11 mouse cellular contexts compared by ENCODE assay signal in the genomic region with DNA sequence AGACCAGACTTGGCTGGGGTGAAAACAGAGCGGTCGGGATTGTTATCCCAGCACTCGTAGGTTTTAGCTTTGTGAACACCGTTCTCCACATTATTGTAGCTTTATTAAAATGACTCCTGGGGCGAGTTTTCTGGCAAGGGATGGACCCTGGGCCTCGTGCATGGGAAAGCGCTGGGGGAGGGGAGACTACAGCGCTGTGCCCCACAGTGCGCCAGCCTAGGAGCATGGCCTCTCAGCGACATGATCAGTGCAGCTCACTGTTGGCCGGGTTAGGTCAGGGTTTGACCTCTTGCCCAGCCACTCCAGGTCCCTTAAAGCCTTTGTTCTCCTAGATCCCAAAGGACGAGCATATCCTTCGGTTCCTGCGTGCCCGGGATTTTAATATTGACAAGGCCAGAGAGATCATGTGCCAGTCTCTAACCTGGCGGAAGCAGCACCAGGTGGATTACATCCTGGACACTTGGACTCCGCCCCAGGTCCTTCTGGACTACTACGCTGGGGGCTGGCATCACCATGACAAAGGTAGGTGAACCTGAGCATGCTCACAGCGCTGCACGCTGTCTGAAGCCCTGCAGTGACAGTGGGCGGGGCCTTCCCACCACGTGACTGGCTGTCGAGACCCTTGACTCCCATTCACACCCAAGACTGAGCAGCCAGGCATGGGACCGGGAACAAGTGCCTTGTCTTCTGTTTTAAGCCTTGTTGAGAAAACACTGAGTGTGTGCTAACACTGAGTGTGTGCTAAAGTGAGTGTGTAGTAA. TPM values are rescaled to one million over a fixed set of nuclear protein-coding genes. Genes with fewer than 3 reads are reported as not detected.
A peak's percentile ranks its signal among the peaks of the same experiment; 100 is the strongest.
DNase-seq lines count a peak whose midpoint lies in the region; ATAC-seq and TF ChIP-seq lines count a peak whose summit lies in the region.
"Had no signal": no experiment of that assay in that cellular context is flagged by ENCODE, and none has a peak within 500 bp of the region (broad histone marks: within the 10 kb centered on the region; RNA-seq: fewer than 3 reads in every experiment).

No protein-coding gene starts in this region.

- ATAC-seq in embryonic facial prominence, embryonic 11.5 days (replicated peaks; ENCODE audit: insufficient number of reproducible peaks, low FRiP score, low TSS enrichment, low read depth), result peak; percentile 25; the same call in 1 of the 2 replicates
- ATAC-seq in CD4-positive, CD25-positive, alpha-beta regulatory T cell, adult 4 months, result no peak
- ATAC-seq: inflammation-experienced regulatory T-cells, adult 6 months had no signal

- DNase-seq in embryonic facial prominence, embryonic 11.5 days (ENCODE audit: low spot score), result no peak
- no peak for DNase-seq in embryonic facial prominence, embryonic 10.5 days (ENCODE audit: low spot score)
- peak; percentile 93 for DNase-seq in ZHBTc4 (ENCODE audit: low read depth, low spot score)
- DNase-seq in kidney, postnatal 4 days, result peak; percentile 42 to 64
- no peak for DNase-seq in gastrocnemius, adult 8-10 months (ENCODE audit: low spot score in 2 of 2)
- DNase-seq in thymus, postnatal 36 days, result no peak

- no peak overlapping the region for H3ac ChIP-seq in C2C12 (ENCODE audit: control insufficient read depth, insufficient read length, low read depth)

- no peaks in the 10 kb centered on the region for H3K4me1 ChIP-seq in embryonic facial prominence, embryonic 11.5 days (ENCODE audit: control insufficient read depth, insufficient read depth, low read length)
- H3K4me1 ChIP-seq in embryonic facial prominence, embryonic 10.5 days, result peaks cover 18% of the 10 kb centered on the region

- H3K4me2 ChIP-seq in embryonic facial prominence, embryonic 11.5 days (ENCODE audit: low read depth, low read length), result no peak overlapping the region
- H3K4me2 ChIP-seq: heart, embryonic 12.5 days; liver, embryonic 15.5 days had no signal

- H3K79me2 ChIP-seq in C2C12 (ENCODE audit: control insufficient read depth, insufficient read depth), result no peaks in the 10 kb centered on the region

- H3K27ac ChIP-seq in embryonic facial prominence, embryonic 11.5 days (replicated peaks; ENCODE audit: low read depth, low read length), result no peak overlapping the region
- H3K27ac ChIP-seq in embryonic facial prominence, embryonic 10.5 days (replicated peaks), result no peak overlapping the region
- H3K27ac ChIP-seq: liver, embryonic 15.5 days had no signal

- no peak for TF ChIP-seq CTCF in C2C12 (IDR thresholded peaks at IDR 0.05; ENCODE audit: control insufficient read depth, insufficient read depth, insufficient read length)

- H3K9ac ChIP-seq in embryonic facial prominence, embryonic 11.5 days (replicated peaks; ENCODE audit: low read length), result no peak overlapping the region
- H3K9ac ChIP-seq: heart, embryonic 12.5 days; liver, embryonic 15.5 days had no signal

- H3K9me3 ChIP-seq in embryonic facial prominence, embryonic 11.5 days (replicated peaks; ENCODE audit: control insufficient read depth, low read length), result no peaks in the 10 kb centered on the region
- H3K9me3 ChIP-seq in embryonic facial prominence, embryonic 10.5 days, result no peaks in the 10 kb centered on the region
- H3K9me3 ChIP-seq: heart, embryonic 12.5 days; liver, embryonic 15.5 days had no signal

- no peak overlapping the region for H3K4me3 ChIP-seq in embryonic facial prominence, embryonic 11.5 days (ENCODE audit: low read depth, low read length)
- H3K4me3 ChIP-seq in embryonic facial prominence, embryonic 10.5 days, result no peak overlapping the region
- H3K4me3 ChIP-seq in C2C12 (ENCODE audit: insufficient read depth, poor library complexity, severe bottlenecking), result no peak overlapping the region
- H3K4me3 ChIP-seq: heart, embryonic 12.5 days; liver, embryonic 15.5 days had no signal

- H3K36me3 ChIP-seq in embryonic facial prominence, embryonic 11.5 days (replicated peaks; ENCODE audit: control insufficient read depth, insufficient read depth, low read depth, low read length), result peaks cover 10% of the 10 kb centered on the region
- peaks cover 100% of the 10 kb centered on the region for H3K36me3 ChIP-seq in embryonic facial prominence, embryonic 10.5 days (replicated peaks)
- peaks cover 96% of the 10 kb centered on the region for H3K36me3 ChIP-seq in C2C12 (ENCODE audit: control insufficient read depth, insufficient read depth)

- WGBS in embryonic facial prominence, embryonic 11.5 days, result 64% methylated on average over 24 of the region's 24 CpGs
- 55% methylated on average over 24 of the region's 24 CpGs for WGBS in embryonic facial prominence, embryonic 10.5 days

- no peaks in the 10 kb centered on the region for H3K27me3 ChIP-seq in embryonic facial prominence, embryonic 11.5 days (ENCODE audit: control insufficient read depth, insufficient read depth, low read length)
- no peaks in the 10 kb centered on the region for H3K27me3 ChIP-seq in embryonic facial prominence, embryonic 10.5 days (replicated peaks; ENCODE audit: low read depth, poor library complexity, severe bottlenecking)
- no peaks in the 10 kb centered on the region for H3K27me3 ChIP-seq in C2C12 (ENCODE audit: control insufficient read depth, insufficient read depth, insufficient read length)
- H3K27me3 ChIP-seq: heart, embryonic 12.5 days; liver, embryonic 15.5 days had no signal

- H3K79me3 ChIP-seq in C2C12 (ENCODE audit: low read depth), result no peaks in the 10 kb centered on the region

TF ChIP-seq in C2C12, 6 proteins besides CTCF, POLR2A, EP300 and RAD21:
- TF ChIP-seq FOSL1 (IDR thresholded peaks at IDR 0.05; ENCODE audit: insufficient read depth, low read length, poor library complexity, severe bottlenecking), result no peak
- peak; percentile 36 for TF ChIP-seq USF1 (IDR thresholded peaks at IDR 0.05; ENCODE audit: low read depth)
- no peak for TF ChIP-seq MAX (IDR thresholded peaks at IDR 0.05)

RNA-seq across cellular contexts. Expression of gene Sec14l1, which starts 32.0 kb away (rescaled TPM):
- polyA plus RNA-seq in embryonic facial prominence, embryonic 11.5 days (2014; fragmentation: Nextera tagmentation; extraction: Ambion mirVana), result 25.4 and 28.3 TPM in 2 replicates
- 50.6 and 51.8 TPM in 2 replicates for polyA plus RNA-seq in embryonic facial prominence, embryonic 10.5 days (2016; fragmentation: Nextera tagmentation; extraction: Ambion mirVana)
- 41.9 TPM for polyA plus RNA-seq in C2C12 (2012; fragmentation: generic; extraction: Trizol)
- polyA plus RNA-seq in CD4-positive, CD25-positive, alpha-beta regulatory T cell, adult 4 months (2017; shearing (Covaris generic)), result 10 to 100 TPM; 11.9 to 18.9 TPM
- 10 to 100 TPM; 42.6 to 56.1 (median 50.7) TPM for total RNA-seq in gastrocnemius, adult 8-10 months (2022)

RNA-seq across cellular contexts. Expression of gene Sept9, which starts 52.5 kb away (rescaled TPM):
- 182 TPM in 2 replicates for polyA plus RNA-seq in embryonic facial prominence, embryonic 11.5 days (2014; fragmentation: Nextera tagmentation; extraction: Ambion mirVana)
- 255 TPM in 2 replicates for polyA plus RNA-seq in embryonic facial prominence, embryonic 10.5 days (2016; fragmentation: Nextera tagmentation; extraction: Ambion mirVana)
- 266 TPM for polyA plus RNA-seq in C2C12 (2012; fragmentation: generic; extraction: Trizol)
- 100 to 1,000 TPM; 277 to 424 TPM for polyA plus RNA-seq in CD4-positive, CD25-positive, alpha-beta regulatory T cell, adult 4 months (2017; shearing (Covaris generic))
- 10 to 100 TPM in 2 of 4 experiments, 1 to 10 TPM in 2; 5.7 to 16.2 (median 12.4) TPM for total RNA-seq in gastrocnemius, adult 8-10 months (2022)

Comparison
In these comparisons a context has a peak if more than half of its experiments do, and no peak if none do; other contexts are left out.
1. DNase-seq: peak in ZHBTc4 (single experiment) and kidney, postnatal 4 days (2 of 2); none in embryonic facial prominence, embryonic 11.5 days (single experiment), embryonic facial prominence, embryonic 10.5 days (single experiment), gastrocnemius, adult 8-10 months (0 of 2) and thymus, postnatal 36 days (0 of 2).